Mouse (Mus musculus): ENCODE measurements around the gene Ube2h.

DNA sequence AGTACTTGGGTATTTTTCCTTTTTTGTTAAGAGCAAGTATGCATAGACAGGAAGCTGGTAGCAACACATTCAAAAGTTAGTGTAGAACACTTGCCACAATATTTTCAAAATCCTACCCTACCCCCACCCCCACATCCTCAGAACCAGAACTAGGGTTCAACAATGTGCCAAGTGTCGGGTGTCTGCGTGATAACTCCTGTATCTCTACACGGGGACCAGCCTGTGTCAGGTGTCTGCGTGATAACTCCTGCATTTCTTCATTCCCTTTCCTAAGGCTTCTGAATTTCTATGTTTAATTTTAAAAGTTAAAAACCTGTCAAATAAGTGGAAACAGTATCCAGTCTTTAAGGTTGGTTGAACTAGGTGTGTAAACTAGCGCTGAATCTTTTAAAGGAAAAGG lies 58.4 kb downstream of the Ube2h start:
- TF ChIP-seq CTCF (IDR thresholded peaks at IDR 0.05; ENCODE audit: control insufficient read depth, insufficient read depth, low read length) (no peak), POLR2A (IDR thresholded peaks at IDR 0.05; ENCODE audit: borderline replicate concordance, control insufficient read depth, low read depth, low read length) (no peak)
